Mouse (Mus musculus) olfactory bulb, adult 2 months (tissue): ENCODE data around the gene Zfp444. TPM values are rescaled to one million over a fixed set of nuclear protein-coding genes. Genes with fewer than 3 reads are reported as not detected.
"Not testable (repeated sequence)": the region's sequence is repeated elsewhere in the genome, so short reads cannot be mapped to it uniquely, and the experiment has no call there.

Experiments used
- H3K27ac ChIP-seq: fragments of 200-500 bp; 2 replicates; pipeline ENCODE4 v1.5.1; 2012; ENCODE audit warnings: low read depth, low read length; ENCODE audit not compliant: insufficient read depth
- H3K4me1 ChIP-seq: fragments of 200-500 bp; 2 replicates; pipeline ENCODE4 v1.6.1; 2012; ENCODE audit warnings: low read length; ENCODE audit not compliant: control insufficient read depth, insufficient read depth
- H3K4me3 ChIP-seq: fragments of 200-500 bp; 2 replicates; pipeline ENCODE4 v1.5.1; 2012; ENCODE audit warnings: mild to moderate bottlenecking, low read depth, low read length, moderate library complexity; ENCODE audit not compliant: insufficient read depth
- CTCF ChIP-seq: fragments of 200-500 bp; IDR thresholded peaks from 2 replicates; pipeline ENCODE4 v1.5.1; 2012; ENCODE audit warnings: low read depth, mild to moderate bottlenecking, low read length, moderate library complexity; ENCODE audit not compliant: insufficient read depth
- POLR2A ChIP-seq: fragments of 200-500 bp; IDR thresholded peaks from 2 replicates; pipeline ENCODE4 v1.6.1; 2012; ENCODE audit warnings: mild to moderate bottlenecking, low read depth, low read length, moderate library complexity; ENCODE audit not compliant: insufficient read depth
- WGBS: fragments of 180-500 bp; shearing (Covaris S2); methylation state at CpG from one replicate; pipeline ENCODE4 v1.1.7; 2018; 5-methylcytosine and 5-hydroxymethylcytosine counted together
- polyA plus RNA-seq: library from polyadenylated mRNA; stranded (reverse); fragments of >200 nt; gene quantifications from 2 replicates; pipeline ENCODE4 v1.2.4, GENCODE M21; 2012; ENCODE audit warnings: low replicate concordance; ENCODE audit not compliant: missing spikeins, insufficient read depth, insufficient read length

Gene Zfp444
- polyA plus RNA-seq, 1 experiment = not detected

GRCm38 (mm10) chr7:6172674-6173244 is 733 bp downstream of the Zfp444 start:
- Histone ChIP-seq H3K27ac (no peak overlapping the region), H3K4me1 (no peaks in the 10 kb centered on the region), H3K4me3 (peak overlapping the region; percentile 77)
- 2% methylated on average over 28 of the region's 28 CpGs for WGBS
- TF ChIP-seq CTCF (no peak), POLR2A (no peak)

GRCm38 (mm10) chr7:6173872-6174271 is 1.8 kb downstream of the Zfp444 start:
- Histone ChIP-seq H3K4me1 (no peaks in the 10 kb centered on the region), H3K27ac (no peak overlapping the region), H3K4me3 (no peak overlapping the region)
- TF ChIP-seq POLR2A (no peak), CTCF (no peak)
- 75% methylated on average over 8 of the region's 8 CpGs for WGBS

GRCm38 (mm10) chr7:6174365-6174987 is 2.5 kb downstream of the Zfp444 start:
- H3K4me1 ChIP-seq, H3K27ac ChIP-seq, H3K4me3 ChIP-seq: not testable (repeated sequence)
- WGBS = 89% methylated on average over 9 of the region's 9 CpGs

GRCm38 (mm10) chr7:6179013-6179412 is 7.0 kb downstream of the Zfp444 start:
- Histone ChIP-seq H3K27ac (no peak overlapping the region), H3K4me3 (no peak overlapping the region), H3K4me1 (no peaks in the 10 kb centered on the region)
- no peak for TF ChIP-seq CTCF
- TF ChIP-seq POLR2A = no peak

- H3K27ac ChIP-seq = no peak overlapping the region
- TF ChIP-seq POLR2A = no peak
- no peak for TF ChIP-seq CTCF
- no peak overlapping the region for H3K4me3 ChIP-seq
- no peaks in the 10 kb centered on the region for H3K4me1 ChIP-seq
These were observed 10.9 kb downstream of the Zfp444 start for GRCm38 (mm10) chr7:6182882-6183281.

GRCm38 (mm10) chr7:6183802-6184201 is 11.8 kb downstream of the Zfp444 start:
- Histone ChIP-seq H3K4me1 (no peaks in the 10 kb centered on the region), H3K4me3 (no peak overlapping the region), H3K27ac (no peak overlapping the region)
- TF ChIP-seq CTCF (no peak), POLR2A (no peak)
- 93% methylated on average over 19 of the region's 19 CpGs for WGBS

GRCm38 (mm10) chr7:6184521-6184920 is 12.5 kb downstream of the Zfp444 start:
- 74% methylated on average over 8 of the region's 8 CpGs for WGBS

GRCm38 (mm10) chr7:6185391-6185790 is 13.4 kb downstream of the Zfp444 start:
- no peak overlapping the region for H3K4me3 ChIP-seq
- WGBS = 87% methylated on average over 1 of the region's 1 CpGs
- H3K27ac ChIP-seq = no peak overlapping the region
- no peak for TF ChIP-seq POLR2A
- no peak for TF ChIP-seq CTCF
- H3K4me1 ChIP-seq = no peaks in the 10 kb centered on the region

More at GRCm38 (mm10) chr7:6184521-6184920, 12.5 kb downstream of the Zfp444 start:
- TF ChIP-seq CTCF = no peak
- TF ChIP-seq POLR2A = no peak
- Histone ChIP-seq H3K4me3 (no peak overlapping the region), H3K27ac (no peak overlapping the region), H3K4me1 (no peaks in the 10 kb centered on the region)

- WGBS = 95% methylated on average over 2 of the region's 2 CpGs
- no peak overlapping the region for H3K4me3 ChIP-seq
- no peak overlapping the region for H3K27ac ChIP-seq
- no peaks in the 10 kb centered on the region for H3K4me1 ChIP-seq
- TF ChIP-seq CTCF = no peak
- TF ChIP-seq POLR2A = no peak
These were observed 14.2 kb downstream of the Zfp444 start for GRCm38 (mm10) chr7:6186176-6186575.

GRCm38 (mm10) chr7:6186756-6187155 is 14.7 kb downstream of the Zfp444 start:
- 75% methylated on average over 2 of the region's 2 CpGs for WGBS
- Histone ChIP-seq H3K4me3 (no peak overlapping the region), H3K4me1 (no peaks in the 10 kb centered on the region), H3K27ac (no peak overlapping the region)
- TF ChIP-seq CTCF = no peak
- TF ChIP-seq POLR2A = no peak
